Mouse (Mus musculus): Measurements from ENCODE around the gene Anapc15.

Gene Anapc15

DNA sequence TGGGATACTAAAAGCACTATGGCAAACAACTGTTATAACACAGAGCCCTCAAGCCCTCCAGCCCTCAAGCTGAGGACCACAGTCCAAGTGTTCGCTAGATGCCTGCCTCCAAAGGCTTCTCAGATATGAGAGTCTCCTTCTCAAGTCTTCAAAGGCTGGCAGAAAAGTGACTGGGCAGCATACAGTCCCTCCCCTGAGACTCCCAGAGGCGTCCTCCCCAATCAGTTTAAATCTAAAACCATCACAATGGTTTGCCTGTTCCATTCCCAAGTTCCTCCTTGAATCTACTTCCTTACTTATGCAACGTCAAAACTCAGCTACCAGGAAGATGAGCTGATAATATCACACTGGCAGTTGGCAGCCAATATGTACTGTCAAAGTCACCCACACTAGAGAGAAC is at the start of gene Anapc15:
TSS of gene Anapc15 (plus strand) at position 301 of the 400 bp plus-strand sequence.
- DNase-seq (ENCODE audit: low spot score), result no peak

DNA sequence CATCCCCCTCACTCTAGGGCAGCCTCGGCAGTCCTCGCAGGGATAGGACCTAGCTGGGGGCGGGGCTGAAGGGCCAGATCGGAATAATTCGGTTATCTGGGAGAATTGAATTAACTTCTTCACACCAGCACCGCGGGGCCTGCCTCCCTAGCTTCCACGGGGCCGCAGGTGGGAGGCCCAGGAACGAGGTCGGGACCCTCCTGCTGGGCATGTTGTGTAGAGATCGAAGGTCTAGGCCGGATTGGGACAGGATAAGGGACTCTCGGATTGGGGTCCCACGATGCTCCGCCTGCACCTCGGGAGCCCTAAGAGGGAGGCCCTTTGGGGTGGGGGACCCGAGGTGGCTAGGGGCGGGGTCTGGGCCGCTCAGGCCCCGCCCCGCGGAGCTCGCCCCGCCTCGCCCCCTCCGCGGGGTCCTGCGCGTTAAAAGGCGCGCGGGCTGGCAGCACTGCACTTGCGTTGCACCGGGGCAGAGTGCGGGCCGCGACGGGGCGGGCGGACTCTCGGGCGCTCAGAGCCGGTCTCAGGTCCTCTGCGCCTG is 45.6 kb upstream of the Anapc15 start, which contains the start of gene Phox2a:
TSS of gene Phox2a (plus strand) at position 453 of the 541 bp plus-strand sequence.
- DNase-seq (ENCODE audit: low spot score), result no peak

DNA sequence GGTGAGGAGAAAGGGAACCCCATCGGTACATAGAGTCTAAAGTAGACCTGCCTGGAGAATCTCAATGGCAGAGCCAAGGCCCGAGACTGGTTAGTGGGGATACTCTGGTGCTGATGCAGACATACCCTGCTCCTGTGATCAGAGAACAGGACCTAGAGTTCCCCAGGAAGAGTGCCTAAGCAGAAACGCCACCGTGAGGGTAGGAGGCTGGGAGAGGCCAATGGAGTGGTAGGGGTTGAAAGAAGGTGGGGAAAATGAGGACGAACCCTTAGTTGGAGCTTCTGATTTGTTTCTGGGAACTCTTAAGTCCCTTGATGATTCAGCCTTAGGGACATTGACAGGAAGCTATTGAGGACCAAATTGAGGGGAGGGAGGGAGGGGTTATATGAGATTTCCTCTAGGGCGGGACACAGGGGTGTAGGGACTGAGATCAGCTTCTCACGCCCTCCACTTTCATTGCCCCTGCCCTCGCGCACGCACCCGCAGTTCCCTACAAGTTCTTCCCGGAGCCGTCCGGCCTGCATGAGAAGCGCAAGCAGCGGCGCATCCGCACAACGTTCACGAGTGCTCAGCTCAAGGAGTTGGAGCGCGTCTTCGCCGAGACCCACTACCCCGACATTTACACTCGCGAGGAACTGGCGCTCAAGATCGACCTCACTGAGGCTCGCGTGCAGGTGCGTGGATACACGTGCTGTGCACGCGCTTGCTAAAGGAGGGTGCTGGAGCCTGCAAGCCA is 43.1 kb upstream of the Anapc15 start:
- no peak for DNase-seq (ENCODE audit: low spot score)

DNA sequence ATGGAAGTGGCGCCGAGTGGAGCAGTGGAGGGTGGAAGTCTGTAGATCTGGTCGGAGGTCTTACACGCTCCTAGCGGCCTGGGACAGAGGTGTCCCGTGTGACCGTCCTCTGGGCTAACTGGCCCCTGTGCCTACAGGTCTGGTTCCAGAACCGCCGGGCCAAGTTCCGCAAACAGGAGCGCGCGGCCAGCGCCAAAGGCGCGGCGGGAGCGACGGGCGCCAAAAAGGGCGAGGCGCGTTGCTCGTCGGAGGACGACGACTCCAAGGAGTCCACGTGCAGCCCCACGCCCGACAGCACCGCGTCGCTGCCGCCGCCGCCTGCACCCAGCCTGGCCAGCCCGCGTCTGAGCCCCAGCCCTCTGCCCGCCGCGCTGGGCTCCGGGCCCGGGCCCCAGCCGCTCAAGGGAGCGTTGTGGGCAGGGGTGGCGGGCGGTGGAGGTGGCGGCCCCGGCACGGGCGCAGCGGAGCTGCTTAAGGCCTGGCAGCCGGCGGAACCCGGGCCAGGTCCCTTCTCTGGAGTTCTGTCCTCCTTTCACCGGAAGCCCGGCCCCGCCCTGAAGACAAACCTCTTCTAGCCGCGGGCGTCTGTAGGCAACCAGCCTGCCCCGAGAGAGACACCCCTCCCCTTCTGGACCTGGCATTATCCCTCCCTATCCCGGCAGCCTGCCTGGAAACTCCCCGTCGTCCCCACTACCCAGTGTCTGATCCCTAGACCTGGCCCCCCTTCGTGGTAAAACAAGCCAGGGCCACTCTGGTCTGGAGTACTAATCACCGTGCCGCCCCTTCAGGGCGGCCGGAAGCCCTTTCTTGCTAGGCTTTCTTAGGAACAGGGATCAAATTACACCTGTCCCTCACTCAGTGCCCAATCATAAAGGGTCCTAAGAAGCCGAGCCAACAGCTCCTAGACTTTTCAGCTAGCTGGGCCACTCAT is 41.7 kb upstream of the Anapc15 start:
- DNase-seq (ENCODE audit: low spot score), result peak; percentile 64

DNA sequence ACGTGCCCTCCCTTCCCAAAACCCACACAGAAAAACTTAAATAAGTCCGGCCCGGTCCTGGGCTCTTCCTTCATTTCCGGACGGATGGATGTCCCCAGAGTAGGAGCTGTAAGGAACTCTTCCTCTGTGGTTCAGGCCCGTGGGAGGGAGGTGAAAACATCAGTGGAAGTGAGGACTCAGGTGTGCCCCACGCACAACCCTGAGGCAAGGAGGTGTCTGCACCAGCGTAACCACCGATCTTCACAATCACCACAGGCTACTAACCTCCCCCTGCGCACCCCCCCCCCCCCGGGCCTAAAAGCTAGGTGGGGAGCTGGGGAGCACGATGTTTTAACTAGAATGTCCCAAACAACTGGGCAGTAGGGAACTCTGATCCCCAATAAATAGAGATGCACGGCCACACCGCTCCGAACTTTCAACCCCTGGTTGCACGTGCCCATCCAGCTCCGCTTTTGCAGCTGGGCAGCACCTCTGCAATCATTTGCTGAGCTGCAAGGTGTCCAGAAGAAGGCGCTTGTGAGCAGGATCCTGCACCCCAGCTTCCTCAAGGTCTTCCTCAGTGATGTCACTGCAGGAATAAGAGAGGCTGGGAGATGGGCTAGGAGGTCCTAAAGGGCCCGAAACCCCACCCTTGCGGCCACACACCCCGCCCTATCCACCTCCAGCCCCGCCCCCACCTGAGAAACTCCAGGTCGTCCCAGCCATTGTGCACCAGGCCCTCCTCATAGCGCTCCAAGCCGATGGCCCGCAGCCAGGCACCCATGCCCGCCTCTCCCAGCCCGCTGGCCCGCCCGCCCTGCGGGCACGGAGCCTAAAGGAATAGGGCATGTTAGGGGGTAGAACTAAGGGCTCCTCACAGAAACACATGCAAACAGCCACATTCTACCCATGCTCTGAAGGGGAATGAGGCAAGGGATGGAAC is 40.4 kb upstream of the Anapc15 start:
- no peak for DNase-seq (ENCODE audit: low spot score)

DNA sequence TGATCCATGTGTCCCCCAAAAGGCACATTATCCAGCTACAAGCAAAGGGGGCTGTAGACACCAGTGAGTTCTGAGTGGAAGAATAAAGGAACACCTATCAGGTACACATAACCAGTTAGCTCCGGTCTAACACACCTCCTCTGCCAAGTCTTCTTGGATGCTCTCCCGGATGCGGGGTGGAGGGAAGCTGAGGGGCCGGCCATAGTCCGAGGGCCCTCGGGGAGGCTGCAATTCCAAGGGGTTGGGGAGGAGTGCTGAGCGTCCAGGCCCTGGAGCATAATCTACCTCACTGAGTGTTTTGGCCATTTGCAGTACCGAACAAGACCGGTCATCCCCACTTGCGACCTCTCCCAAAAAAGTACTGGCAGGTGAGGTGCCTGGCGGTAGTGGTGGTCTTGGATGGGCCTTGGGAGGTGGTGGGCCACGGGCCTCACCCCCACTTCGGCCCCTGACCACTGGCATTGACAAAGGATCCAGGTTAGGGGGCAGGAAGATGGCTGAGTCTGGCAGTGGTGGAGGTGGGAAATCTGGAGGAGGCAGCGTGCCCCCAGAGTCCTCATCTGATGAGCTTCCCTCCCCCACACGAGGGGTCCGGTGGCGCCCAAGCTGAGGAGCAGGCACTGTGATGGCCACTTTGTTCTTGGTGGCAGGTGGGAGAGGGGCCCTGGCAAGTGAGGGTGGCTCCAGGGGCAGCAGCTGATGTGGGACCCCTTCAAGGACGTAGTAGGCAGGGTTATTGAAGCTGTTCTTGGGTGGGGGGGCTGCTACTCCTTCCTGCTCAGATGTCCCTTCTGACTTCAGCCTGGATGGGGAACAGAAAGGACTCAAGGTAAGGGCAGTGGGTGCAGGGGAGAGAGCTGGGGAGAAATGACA is 39.5 kb upstream of the Anapc15 start:
- no peak for DNase-seq (ENCODE audit: low spot score)

DNA sequence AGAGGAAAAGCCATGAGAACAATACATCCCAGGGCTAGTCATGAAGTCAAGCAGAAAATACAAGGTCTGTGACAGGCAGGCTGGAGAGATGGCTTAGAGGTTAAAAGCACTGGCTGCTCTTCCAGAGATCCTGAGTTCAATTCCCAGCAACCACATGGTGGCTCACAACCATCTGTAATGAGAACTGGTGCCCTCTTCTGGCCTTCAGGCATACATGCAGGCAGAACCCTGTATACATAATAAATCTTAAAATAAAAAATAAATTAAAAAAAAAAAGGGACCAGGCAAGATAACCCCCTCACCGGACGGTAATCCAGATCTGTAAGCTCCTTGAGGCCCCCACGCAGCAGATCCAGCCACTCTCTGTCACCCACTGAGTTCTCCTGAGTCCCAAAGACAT is 33.1 kb upstream of the Anapc15 start:
- no peak for DNase-seq (ENCODE audit: low spot score)

DNA sequence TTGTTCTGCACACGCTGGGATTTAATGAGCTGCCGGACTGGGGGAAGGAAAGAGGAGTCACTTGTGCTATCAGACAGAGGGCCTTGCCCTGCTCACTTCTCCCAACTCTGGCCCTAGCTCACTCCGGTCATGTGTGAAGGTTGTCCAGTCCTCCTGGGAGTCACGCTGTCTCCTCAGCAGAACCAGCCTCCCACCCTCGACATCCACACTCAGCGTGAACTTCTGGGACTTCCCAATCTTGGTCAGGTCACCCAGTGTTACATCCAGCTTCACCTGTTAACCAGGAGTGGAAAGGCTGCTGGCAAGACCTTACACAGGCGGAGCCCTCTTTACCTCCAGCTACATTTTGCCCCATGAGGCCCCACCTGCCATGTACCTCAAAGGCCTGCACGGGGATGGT is 32.1 kb upstream of the Anapc15 start:
- no peak for DNase-seq (ENCODE audit: low spot score)

DNA sequence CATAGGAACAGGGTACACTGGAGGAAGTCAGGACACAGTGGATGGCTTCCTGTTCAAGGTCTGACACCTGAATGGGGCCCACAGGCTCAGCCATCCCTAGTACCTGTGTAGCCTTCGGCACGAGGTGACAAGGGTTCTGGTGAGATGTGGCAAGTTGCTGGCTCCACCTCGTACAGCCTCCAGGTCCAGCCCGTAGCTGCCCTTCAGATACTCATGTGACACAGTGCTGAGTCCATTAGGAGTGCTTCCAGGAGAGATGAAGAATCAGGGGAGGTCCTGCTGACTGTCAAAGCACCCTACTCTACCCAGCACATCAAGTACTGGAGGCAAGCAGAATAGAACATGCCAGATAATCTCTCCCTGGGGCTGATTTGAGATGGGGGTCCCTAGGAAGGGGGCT is 31.1 kb upstream of the Anapc15 start:
- DNase-seq (ENCODE audit: low spot score), result no peak

DNA sequence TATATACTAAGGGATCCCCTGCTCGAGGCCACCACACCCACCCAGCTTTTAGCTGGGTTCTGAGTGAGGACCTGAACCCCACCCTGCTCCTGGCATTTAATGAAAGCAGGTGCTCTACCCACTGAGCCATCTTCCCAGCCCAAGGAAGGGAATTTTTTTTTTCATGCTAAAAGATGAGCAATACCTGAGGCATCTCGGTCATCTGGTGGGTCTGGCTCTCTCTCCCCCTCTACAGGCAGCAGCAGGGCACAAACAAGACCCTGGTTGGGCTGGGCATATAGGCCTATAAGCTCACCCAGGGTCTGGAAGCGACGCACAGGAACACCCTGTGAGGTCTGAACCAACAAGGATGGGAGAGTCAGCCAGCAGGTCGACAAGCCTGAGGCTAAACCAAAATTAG is 30.2 kb upstream of the Anapc15 start:
- DNase-seq (ENCODE audit: low spot score), result no peak

DNA sequence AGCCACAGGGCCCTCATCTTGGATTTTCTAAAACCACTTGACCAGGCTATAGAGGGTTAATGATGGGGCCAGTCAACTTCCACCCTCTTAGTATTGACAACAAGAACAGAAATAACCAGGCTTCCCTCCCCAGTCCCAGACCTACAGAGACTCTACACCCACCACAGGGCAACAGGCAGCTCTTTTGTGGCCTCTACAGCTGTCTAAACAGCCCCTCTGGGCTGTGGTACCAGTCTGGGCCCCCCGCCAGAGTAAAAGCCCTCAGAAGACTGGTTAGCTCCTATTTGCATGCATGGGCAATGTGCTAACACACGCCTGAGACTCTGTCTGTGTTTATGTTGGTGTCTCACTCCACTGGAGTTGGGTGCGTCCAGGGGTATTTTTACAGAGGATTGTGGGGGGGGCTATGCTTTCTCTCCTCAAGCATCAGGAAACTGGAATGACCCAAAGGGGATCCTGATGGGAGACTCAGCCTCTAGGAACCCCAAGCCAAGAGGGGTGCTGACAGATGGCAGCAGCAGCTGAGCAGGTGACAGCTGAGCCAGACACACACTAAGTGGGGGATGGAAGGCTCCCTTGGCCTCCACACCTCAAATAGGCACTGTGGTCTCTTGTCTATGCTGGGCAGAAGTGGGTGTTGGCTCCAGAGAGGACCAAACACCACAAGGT is 29.5 kb upstream of the Anapc15 start:
- DNase-seq (ENCODE audit: low spot score), result no peak

DNA sequence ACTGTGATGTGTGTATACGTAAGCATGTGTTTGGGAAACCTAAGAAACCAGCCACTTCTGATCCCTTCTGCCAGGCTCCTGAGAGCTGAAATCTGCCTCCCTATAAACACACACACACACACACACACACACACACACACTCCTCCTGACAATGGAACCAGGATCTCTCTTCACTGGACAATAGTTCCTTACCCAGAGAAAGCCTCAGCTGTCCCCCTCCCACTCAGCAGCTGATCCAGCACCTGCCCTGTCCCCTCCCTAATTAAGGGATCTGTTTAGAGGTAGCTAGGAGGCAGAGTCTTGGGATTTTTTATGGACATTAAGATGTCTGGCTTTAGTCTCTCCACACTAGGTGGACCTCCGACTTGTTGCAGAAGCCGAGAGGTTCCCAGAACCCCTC is 28.6 kb upstream of the Anapc15 start:
- no peak for DNase-seq (ENCODE audit: low spot score)

DNA sequence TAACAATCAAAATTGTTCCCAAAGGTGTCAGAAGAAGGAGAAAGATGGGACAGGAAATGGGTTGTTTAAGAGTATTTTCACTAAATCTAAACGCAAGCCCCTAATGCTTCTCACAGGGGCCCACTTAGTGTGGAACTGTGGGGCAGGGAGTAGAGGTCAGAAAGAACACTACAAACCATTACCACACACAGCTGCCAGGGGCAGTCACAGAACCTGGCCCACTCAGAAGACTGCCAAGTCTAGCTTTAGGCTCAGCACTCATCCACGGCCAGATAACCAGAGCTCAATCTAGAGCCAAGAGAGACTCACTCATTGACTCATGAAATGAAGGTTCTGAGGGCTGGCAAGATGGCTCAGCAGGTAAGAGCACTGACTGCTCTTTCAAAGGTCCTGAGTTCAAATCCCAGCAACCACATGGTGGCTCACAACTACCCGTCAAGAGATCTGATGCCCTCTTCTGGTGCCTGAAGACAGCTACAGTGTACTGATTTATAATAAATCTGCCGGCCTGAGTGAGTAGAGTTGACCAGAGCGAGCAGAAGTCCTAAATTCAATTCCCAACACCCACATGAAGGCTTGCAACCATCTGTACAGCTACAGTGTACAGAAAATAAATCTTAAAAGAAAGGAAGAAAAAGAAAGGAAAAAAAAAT is 27.9 kb upstream of the Anapc15 start:
- DNase-seq (ENCODE audit: low spot score), result no peak

DNA sequence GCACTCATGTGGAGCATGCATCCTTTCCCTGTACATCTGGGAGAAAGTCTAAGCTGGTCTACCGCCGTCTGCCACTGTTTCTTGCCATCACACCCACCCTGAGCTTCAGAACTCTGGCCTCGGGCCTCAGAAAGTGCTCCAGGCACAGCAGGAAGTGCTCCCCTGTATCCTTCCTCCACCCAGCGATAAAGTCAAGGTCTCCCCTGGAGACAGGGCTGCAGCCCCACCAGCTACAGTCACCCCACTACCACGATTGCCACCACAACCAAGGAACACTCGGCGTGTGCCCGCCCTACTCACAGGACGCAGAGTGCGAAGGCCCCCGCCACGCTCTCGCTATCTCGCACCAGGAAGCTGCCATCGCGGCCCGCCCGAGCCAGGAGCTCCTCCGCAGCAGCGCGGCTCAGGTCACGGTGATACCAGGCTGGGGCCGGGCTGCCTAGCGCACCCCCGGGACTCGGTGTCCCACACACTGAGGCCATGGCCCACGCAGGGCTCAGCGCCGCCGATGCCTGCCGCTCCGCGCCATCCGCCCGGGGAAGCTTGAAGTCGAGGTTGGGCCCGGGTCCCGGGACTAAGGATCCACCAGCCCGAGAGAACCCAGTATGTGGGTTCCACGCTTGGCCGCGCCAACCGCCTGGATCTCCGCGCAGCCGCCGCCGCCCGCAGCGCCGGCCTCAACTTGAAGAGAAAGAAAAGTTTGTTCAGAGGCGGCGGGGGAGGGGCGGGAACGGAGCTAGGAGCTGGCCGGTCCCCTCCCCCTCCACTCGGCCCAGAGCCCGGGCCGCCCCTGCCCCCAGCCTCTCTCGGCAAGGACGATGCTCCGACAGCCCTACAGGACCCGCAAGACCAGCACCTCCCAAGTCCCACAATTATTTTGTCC is 27.0 kb upstream of the Anapc15 start:
- DNase-seq (ENCODE audit: low spot score), result peak; percentile 50

DNA sequence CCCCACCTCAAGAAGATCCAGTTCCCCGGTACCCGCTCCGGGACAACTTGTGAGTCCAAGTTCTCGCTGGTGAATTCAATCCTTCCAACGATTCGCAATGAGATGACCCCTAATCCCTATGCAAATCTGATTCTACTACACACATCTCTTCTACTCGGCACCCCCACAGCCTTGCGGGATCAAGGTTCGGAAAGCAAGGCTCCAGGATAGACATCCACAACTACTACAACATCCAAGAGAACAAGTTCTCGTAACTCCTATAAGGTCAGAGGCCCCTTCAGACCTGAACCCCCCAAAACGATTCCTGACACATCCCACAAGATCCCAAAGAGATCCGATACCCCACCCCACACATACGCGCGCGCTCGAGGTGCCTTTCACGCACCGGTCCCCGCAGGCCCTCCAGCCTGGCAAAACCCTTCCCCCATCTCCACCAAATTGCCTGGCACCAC is 26.3 kb upstream of the Anapc15 start:
- no peak for DNase-seq (ENCODE audit: low spot score)

DNA sequence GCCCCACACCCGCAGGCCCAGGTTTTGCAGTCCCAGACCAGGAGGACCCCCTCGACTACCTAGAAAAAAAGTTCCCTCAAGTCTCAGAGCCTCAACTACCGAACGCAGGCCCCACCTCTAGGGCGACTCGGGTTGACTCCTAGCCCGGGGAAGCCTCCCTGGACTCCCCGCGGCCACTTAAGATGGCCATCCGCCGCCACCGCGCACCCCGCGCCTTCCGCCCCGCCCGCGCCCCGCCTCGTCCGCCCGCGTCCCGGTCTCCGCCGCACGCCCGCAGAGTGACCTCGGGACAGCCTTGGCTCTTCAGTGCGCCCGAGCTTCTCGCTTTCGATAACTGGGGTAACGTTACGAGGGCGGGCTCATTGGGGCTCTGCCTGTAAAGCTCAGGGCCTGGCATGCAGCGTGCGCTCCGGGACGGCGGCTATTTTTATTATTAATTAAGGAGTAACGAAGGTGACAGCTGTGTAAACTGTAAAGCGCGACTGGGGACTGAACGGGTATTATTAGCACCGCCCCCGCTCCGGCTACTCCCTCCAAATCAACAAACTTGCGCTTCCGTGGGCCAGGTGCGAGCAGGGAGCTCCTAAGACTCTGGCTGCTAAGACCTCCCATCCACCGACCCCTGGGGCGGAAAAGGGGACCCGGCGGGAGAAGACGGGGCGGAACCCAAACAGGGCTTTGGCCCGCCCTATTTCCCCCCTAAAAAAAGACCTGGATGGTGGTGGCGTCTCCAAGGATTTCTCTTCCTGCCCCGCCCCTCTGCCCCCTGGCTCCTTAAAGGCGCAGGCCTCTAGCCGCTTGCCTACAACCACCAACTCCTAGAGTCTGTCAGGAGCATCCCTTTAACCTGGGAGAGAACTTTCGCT is 25.7 kb upstream of the Anapc15 start, which contains the start of gene Inppl1:
TSS of gene Inppl1 (minus strand) at position 624 of the 866 bp plus-strand sequence.
- DNase-seq (ENCODE audit: low spot score), result peak; percentile 93

DNA sequence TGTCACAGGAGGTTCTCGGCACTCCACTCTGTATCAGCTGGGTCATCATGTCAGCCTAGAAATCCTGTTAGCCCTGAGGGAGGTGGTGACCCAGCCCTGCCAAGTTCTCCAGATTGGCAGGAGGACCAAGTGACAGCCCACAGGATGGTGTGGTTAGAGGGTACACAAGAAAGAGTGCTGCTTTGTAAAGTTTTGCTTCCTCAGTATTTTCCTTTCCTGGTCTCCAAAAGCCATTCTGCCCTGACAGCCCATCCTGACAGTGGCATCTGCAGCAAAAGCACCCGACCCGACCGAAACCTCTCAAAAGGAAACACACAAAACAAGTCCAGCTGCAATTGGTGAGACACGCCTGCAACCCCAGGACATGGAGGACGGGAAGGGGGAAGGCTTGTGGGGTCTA is 19.3 kb upstream of the Anapc15 start:
- no peak for DNase-seq (ENCODE audit: low spot score)
